Mouse (Mus musculus) heart, postnatal 0 days (tissue): ENCODE data around the gene 2310057M21Rik. TPM values are rescaled to one million over a fixed set of nuclear protein-coding genes. Genes with fewer than 3 reads are reported as not detected.

Source experiments
- ATAC-seq: fragments of 200-750 bp; cut with Nextera tagmentation; 2 replicates; pipeline ENCODE4 v1.8.0; 2017; ENCODE audit warnings: low read depth, moderate number of reproducible peaks, moderate library complexity; ENCODE audit not compliant: insufficient read depth
- DNase-seq: peaks from one replicate; pipeline ENCODE4 v3.0.0-alpha.2; 2016; ENCODE audit warnings: low spot score
- H3K27ac ChIP-seq: fragments of 300-500 bp; sonication (generic); 2 replicates; pipeline ENCODE4 v1.5.1; 2014; ENCODE audit warnings: low read depth, mild to moderate bottlenecking
- H3K27me3 ChIP-seq: fragments of 300-500 bp; sonication (generic); 2 replicates; pipeline ENCODE4 v1.6.1; 2014; ENCODE audit warnings: low read length, mixed read lengths; ENCODE audit not compliant: control insufficient read depth, insufficient read depth
- H3K36me3 ChIP-seq: fragments of 300-500 bp; sonication (generic); replicated peaks from 2 replicates; pipeline ENCODE4 v1.6.1; 2014; ENCODE audit warnings: low read length, mixed read lengths; ENCODE audit not compliant: control insufficient read depth, insufficient read depth
- H3K4me1 ChIP-seq: fragments of 300-500 bp; sonication (generic); 2 replicates; pipeline ENCODE4 v1.6.1; 2014; ENCODE audit warnings: antibody characterized with exemption; ENCODE audit not compliant: control insufficient read depth, insufficient read depth
- H3K4me2 ChIP-seq: fragments of 300-500 bp; sonication (generic); 2 replicates; pipeline ENCODE4 v1.6.1; 2014; ENCODE audit warnings: low read depth, mild to moderate bottlenecking, low read length, moderate library complexity
- H3K4me3 ChIP-seq: fragments of 300-500 bp; sonication (generic); 2 replicates; pipeline ENCODE4 v1.5.1; 2014; ENCODE audit warnings: low read depth, low read length
- H3K9ac ChIP-seq: fragments of 300-500 bp; sonication (generic); replicated peaks from 2 replicates; pipeline ENCODE4 v1.6.1; 2014; ENCODE audit warnings: low read depth, low read length, mixed read lengths
- H3K9me3 ChIP-seq: fragments of 300-500 bp; sonication (generic); replicated peaks from 2 replicates; pipeline ENCODE4 v1.6.1; 2016; ENCODE audit warnings: low read length; ENCODE audit not compliant: control insufficient read depth
- CTCF ChIP-seq: IDR thresholded peaks from 2 replicates; pipeline ENCODE4 v1.5.1; 2016; ENCODE audit warnings: antibody characterized with exemption, control low read depth, low read depth
- EP300 ChIP-seq: IDR thresholded peaks from 2 replicates; pipeline ENCODE4 v1.6.1; 2016; ENCODE audit warnings: antibody characterized with exemption, low read depth
- WGBS: fragments of 180-500 bp; shearing (Covaris S2); extraction: QIAGEN DNeasy Blood & Tissue Kit; methylation state at CpG from one replicate; pipeline ENCODE4 v1.1.7; 2014; 5-methylcytosine and 5-hydroxymethylcytosine counted together
- polyA plus RNA-seq: library from polyadenylated mRNA; unstranded; fragments of >200 nt; fragmentation: Nextera tagmentation; extraction: Ambion mirVana; gene quantifications from 2 replicates; pipeline ENCODE4 v1.2.1, GENCODE M21; 2015
- total RNA-seq: library from RNA; depleted of rRNA; stranded (reverse); fragments of >200 nt; gene quantifications from 2 replicates; pipeline ENCODE4 v1.2.3, GENCODE M21; 2014; ENCODE audit warnings: low replicate concordance

2310057M21Rik gene
- total and polyA plus RNA-seq, 2 experiments from 2014 or later: 4.2 to 15.0 TPM

- Histone ChIP-seq H3K27me3 (no peaks in the 10 kb centered on the region), H3K4me1 (no peaks in the 10 kb centered on the region), H3K9me3 (no peaks in the 10 kb centered on the region), H3K4me3 (no peak overlapping the region), H3K36me3 (no peaks in the 10 kb centered on the region), H3K9ac (no peak overlapping the region), H3K27ac (no peak overlapping the region), H3K4me2 (no peak overlapping the region)
- TF ChIP-seq EP300 (no peak), CTCF (no peak)
- 55% methylated on average over 2 of the region's 2 CpGs for WGBS
- DNase-seq (no peak), ATAC-seq (no peak)
Observed at GRCm38 (mm10) chr7:131331688-131332087, 30.9 kb downstream of the 2310057M21Rik start.

- Histone ChIP-seq H3K4me3 (no peak within 1 kb of the TSS), H3K4me1 (no peaks in the 10 kb centered on the region), H3K4me2 (no peak within 1 kb of the TSS), H3K27me3 (no peaks in the 10 kb centered on the region), H3K9me3 (no peaks in the 10 kb centered on the region), H3K27ac (no peak within 1 kb of the TSS), H3K9ac (no peak within 1 kb of the TSS), H3K36me3 (no peaks in the 10 kb centered on the region)
- WGBS: 91% methylated on average over 5 of the region's 5 CpGs
- DNase-seq: no peak
- no peak for ATAC-seq
- TF ChIP-seq CTCF (no peak), EP300 (no peak)
Observed at GRCm38 (mm10) chr7:131329416-131329815, 33.1 kb downstream of the 2310057M21Rik start, which contains the start of gene Fam24b. TSS of gene Fam24b (minus strand) at chr7:131329516.

GRCm38 (mm10) chr7:131327054-131327453, 35.5 kb downstream of the 2310057M21Rik start:
- no peaks in the 10 kb centered on the region for H3K36me3 ChIP-seq
- H3K4me2 ChIP-seq: no peak overlapping the region
- H3K9me3 ChIP-seq: no peaks in the 10 kb centered on the region
- DNase-seq: no peak
- no peak for ATAC-seq
- no peak overlapping the region for H3K9ac ChIP-seq
- no peak for TF ChIP-seq EP300
- peak; percentile 8; the same call in 1 of the 2 replicates for TF ChIP-seq CTCF
- no peaks in the 10 kb centered on the region for H3K4me1 ChIP-seq
- 84% methylated on average over 5 of the region's 5 CpGs for WGBS
- H3K4me3 ChIP-seq: no peak overlapping the region
- no peaks in the 10 kb centered on the region for H3K27me3 ChIP-seq
- H3K27ac ChIP-seq: no peak overlapping the region

- Histone ChIP-seq H3K9ac (no peak within 1 kb of the TSS), H3K36me3 (no peaks in the 10 kb centered on the region), H3K4me3 (no peak within 1 kb of the TSS), H3K9me3 (no peaks in the 10 kb centered on the region), H3K4me1 (peaks cover 6% of the 10 kb centered on the region; the same call in 1 of the 2 replicates), H3K27me3 (no peaks in the 10 kb centered on the region), H3K27ac (no peak within 1 kb of the TSS), H3K4me2 (no peak within 1 kb of the TSS)
- DNase-seq (no peak), ATAC-seq (no peak)
- WGBS: 67% methylated on average over 2 of the region's 2 CpGs
- TF ChIP-seq CTCF (no peak), EP300 (no peak)
Observed at GRCm38 (mm10) chr7:131322192-131322591, 40.4 kb downstream of the 2310057M21Rik start, which contains the start of gene Cuzd1. TSS of gene Cuzd1 (minus strand) at chr7:131322292.

GRCm38 (mm10) chr7:131318340-131318739, 44.2 kb downstream of the 2310057M21Rik start:
- H3K9ac ChIP-seq: no peak overlapping the region
- ATAC-seq: no peak
- peak; percentile 32 for DNase-seq
- no peaks in the 10 kb centered on the region for H3K36me3 ChIP-seq
- H3K27me3 ChIP-seq: no peaks in the 10 kb centered on the region
- no peak overlapping the region for H3K4me3 ChIP-seq
- H3K4me2 ChIP-seq: peak overlapping the region; percentile 13; the same call in 1 of the 2 replicates
- TF ChIP-seq CTCF: no peak
- no peak for TF ChIP-seq EP300
- 44% methylated on average over 5 of the region's 7 CpGs for WGBS
- H3K4me1 ChIP-seq: peaks cover 6% of the 10 kb centered on the region; the same call in 1 of the 2 replicates
- H3K9me3 ChIP-seq: no peaks in the 10 kb centered on the region
- H3K27ac ChIP-seq: no peak overlapping the region

GRCm38 (mm10) chr7:131317587-131317986, 45.0 kb downstream of the 2310057M21Rik start:
- no peak overlapping the region for H3K27ac ChIP-seq
- TF ChIP-seq EP300 (no peak), CTCF (no peak)
- no peak overlapping the region for H3K9ac ChIP-seq
- H3K4me1 ChIP-seq: peaks cover 6% of the 10 kb centered on the region; the same call in 1 of the 2 replicates
- H3K27me3 ChIP-seq: no peaks in the 10 kb centered on the region
- H3K36me3 ChIP-seq: no peaks in the 10 kb centered on the region
- ATAC-seq (no peak), DNase-seq (no peak)
- H3K9me3 ChIP-seq: no peaks in the 10 kb centered on the region
- no peak overlapping the region for H3K4me2 ChIP-seq
- H3K4me3 ChIP-seq: no peak overlapping the region
- 51% methylated on average over 12 of the region's 12 CpGs for WGBS
